Mouse (Mus musculus) heart, postnatal 0 days (tissue): ENCODE results near the gene Fgfr2.

Source experiments
- CTCF ChIP-seq: IDR thresholded peaks from 2 replicates; pipeline ENCODE4 v1.5.1; 2016; ENCODE audit warnings: antibody characterized with exemption, control low read depth, low read depth
- EP300 ChIP-seq: IDR thresholded peaks from 2 replicates; pipeline ENCODE4 v1.6.1; 2016; ENCODE audit warnings: antibody characterized with exemption, low read depth

GRCm38 (mm10) chr7:130613973-130614372 is 2509.2 kb downstream of the Fgfr2 start:
- no peak for TF ChIP-seq CTCF
- no peak for TF ChIP-seq EP300
